Mouse (Mus musculus) heart, embryonic 15.5 days (tissue): Measurements from ENCODE around the gene Scn4a. TPM values are rescaled to one million over a fixed set of nuclear protein-coding genes. Genes with fewer than 3 reads are reported as not detected.

Source experiments
- ATAC-seq: fragments of 200-750 bp; cut with Nextera tagmentation; replicated peaks from 2 replicates; pipeline ENCODE4 v1.8.0; 2017; ENCODE audit warnings: low read depth, moderate TSS enrichment; ENCODE audit not compliant: insufficient number of reproducible peaks, insufficient read depth, low FRiP score
- H3K27ac ChIP-seq: fragments of 300-500 bp; sonication (generic); 2 replicates; pipeline ENCODE4 v1.5.1; 2015; ENCODE audit warnings: mild to moderate bottlenecking, inconsistent platforms
- H3K27me3 ChIP-seq: fragments of 300-500 bp; sonication (generic); 2 replicates; pipeline ENCODE4 v1.6.1; 2015; ENCODE audit warnings: inconsistent platforms
- H3K36me3 ChIP-seq: fragments of 300-500 bp; sonication (generic); 2 replicates; pipeline ENCODE4 v1.6.1; 2015; ENCODE audit warnings: mild to moderate bottlenecking, inconsistent platforms
- H3K4me1 ChIP-seq: fragments of 300-500 bp; sonication (generic); replicated peaks from 2 replicates; pipeline ENCODE4 v1.6.1; 2015; ENCODE audit warnings: inconsistent platforms
- H3K4me2 ChIP-seq: fragments of 300-500 bp; sonication (generic); 2 replicates; pipeline ENCODE4 v1.6.1; 2015; ENCODE audit warnings: inconsistent platforms, mild to moderate bottlenecking, moderate library complexity
- H3K4me3 ChIP-seq: fragments of 300-500 bp; sonication (generic); 2 replicates; pipeline ENCODE4 v1.5.1; 2015; ENCODE audit warnings: mild to moderate bottlenecking, inconsistent platforms
- H3K9ac ChIP-seq: fragments of 300-500 bp; sonication (generic); 2 replicates; pipeline ENCODE4 v1.6.1; 2015; ENCODE audit warnings: mild to moderate bottlenecking, inconsistent platforms
- H3K9me3 ChIP-seq: fragments of 300-500 bp; sonication (generic); replicated peaks from 2 replicates; pipeline ENCODE4 v1.6.1; 2016; ENCODE audit warnings: inconsistent platforms
- WGBS: fragments of 180-500 bp; shearing (Covaris S2); methylation state at CpG from one replicate; pipeline ENCODE4 v1.1.7; 2015; ENCODE audit warnings: mixed read lengths; 5-methylcytosine and 5-hydroxymethylcytosine counted together
- polyA plus RNA-seq: library from polyadenylated mRNA; unstranded; fragments of >200 nt; fragmentation: Nextera tagmentation; extraction: Ambion mirVana; gene quantifications from 2 replicates; pipeline ENCODE4 v1.2.1, GENCODE M21; 2015

The Scn4a gene
- polyA plus RNA-seq, 1 experiment from 2014 or later, result 0.06 TPM

DNA sequence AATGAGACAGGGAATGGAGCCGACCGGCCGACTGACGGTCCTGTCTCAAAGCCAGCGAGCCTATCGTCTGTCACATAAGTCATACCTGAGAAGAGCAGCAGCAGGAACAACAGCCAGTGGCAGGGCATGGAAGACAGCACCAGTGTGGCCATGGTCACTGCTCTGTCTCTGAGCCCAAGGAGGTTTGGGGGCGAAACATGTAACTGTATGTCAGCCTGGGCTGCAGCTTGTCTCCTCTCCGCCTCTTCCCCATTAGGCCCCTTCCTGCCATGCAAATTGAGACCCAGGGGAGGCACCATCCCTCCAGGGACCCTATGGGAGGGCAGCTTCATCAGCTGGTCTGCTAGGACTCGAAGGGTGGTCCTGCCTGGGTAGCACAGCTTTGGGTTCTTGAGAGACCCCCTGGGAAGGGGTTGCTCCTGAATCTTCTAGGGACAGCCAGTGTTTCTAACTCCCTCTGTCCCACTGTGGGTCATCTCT is 38.7 kb downstream of the Scn4a start, which contains the start of gene Cd79b:
TSS of gene Cd79b (minus strand) at position 430 of the 480 bp plus-strand sequence.
- H3K27ac ChIP-seq, result no peak within 1 kb of the TSS
- H3K4me1 ChIP-seq, result peaks cover 7% of the 10 kb centered on the region
- 66% methylated on average over 9 of the region's 9 CpGs for WGBS
- no peak within 1 kb of the TSS; the same call in 1 of the 2 replicates for H3K4me3 ChIP-seq
- H3K4me2 ChIP-seq, result peak within 1 kb of the TSS; percentile 9; the same call in 1 of the 2 replicates
- H3K36me3 ChIP-seq, result no peaks in the 10 kb centered on the region
- no peak within 1 kb of the TSS for H3K9ac ChIP-seq
- H3K9me3 ChIP-seq, result no peaks in the 10 kb centered on the region
- ATAC-seq, result no peak
- no peaks in the 10 kb centered on the region for H3K27me3 ChIP-seq

- 0 out of 2 replicates have a peak overlapping the region, but pooled peaks have one; percentile 3 for H3K4me2 ChIP-seq
- WGBS, result 63% methylated on average over 5 of the region's 5 CpGs
- peaks cover 2% of the 10 kb centered on the region; the same call in 1 of the 2 replicates for H3K4me1 ChIP-seq
- H3K9ac ChIP-seq, result no peak overlapping the region
- H3K36me3 ChIP-seq, result no peaks in the 10 kb centered on the region
- no peak overlapping the region for H3K27ac ChIP-seq
- no peak for ATAC-seq
- H3K9me3 ChIP-seq, result no peaks in the 10 kb centered on the region
- no peak overlapping the region for H3K4me3 ChIP-seq
- H3K27me3 ChIP-seq, result no peaks in the 10 kb centered on the region
Observed at GRCm38 (mm10) chr11:106313533-106313932, 39.6 kb downstream of the Scn4a start.

GRCm38 (mm10) chr11:106310123-106310522 is 43.0 kb downstream of the Scn4a start:
- 0 out of 2 replicates have a peak, but pooled peaks cover 2% of the 10 kb centered on the region for H3K4me1 ChIP-seq
- H3K9ac ChIP-seq, result no peak overlapping the region
- WGBS, result 67% methylated on average over 5 of the region's 5 CpGs
- H3K9me3 ChIP-seq, result no peaks in the 10 kb centered on the region
- no peaks in the 10 kb centered on the region for H3K27me3 ChIP-seq
- no peak overlapping the region for H3K4me3 ChIP-seq
- no peak overlapping the region for H3K4me2 ChIP-seq
- no peaks in the 10 kb centered on the region for H3K36me3 ChIP-seq
- ATAC-seq, result no peak
- H3K27ac ChIP-seq, result no peak overlapping the region

DNA sequence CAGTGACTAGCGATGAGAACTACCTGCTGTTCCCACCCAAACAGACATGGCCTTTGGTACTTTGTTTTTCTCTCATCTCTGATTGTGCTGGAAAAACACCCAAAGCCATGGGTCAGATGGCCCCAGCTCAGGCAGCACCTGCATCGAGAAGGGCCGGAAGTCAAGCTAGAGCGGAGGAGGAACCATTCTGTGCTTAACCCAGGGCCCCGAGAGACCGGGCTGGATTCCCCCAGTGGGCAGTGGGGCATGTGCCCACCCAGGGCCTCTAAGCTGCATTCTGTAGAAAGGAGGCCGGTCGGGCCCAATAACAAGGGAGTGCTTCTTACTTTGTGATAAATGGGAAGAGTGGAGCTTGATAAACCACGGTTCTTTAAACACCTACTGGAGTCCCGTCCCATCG is 44.9 kb downstream of the Scn4a start:
- no peaks in the 10 kb centered on the region for H3K4me1 ChIP-seq
- H3K4me3 ChIP-seq, result no peak overlapping the region
- H3K36me3 ChIP-seq, result no peaks in the 10 kb centered on the region
- H3K27me3 ChIP-seq, result no peaks in the 10 kb centered on the region
- no peak overlapping the region for H3K9ac ChIP-seq
- H3K4me2 ChIP-seq, result no peak overlapping the region
- H3K9me3 ChIP-seq, result no peaks in the 10 kb centered on the region
- 74% methylated on average over 11 of the region's 11 CpGs for WGBS
- H3K27ac ChIP-seq, result no peak overlapping the region
- ATAC-seq, result no peak

DNA sequence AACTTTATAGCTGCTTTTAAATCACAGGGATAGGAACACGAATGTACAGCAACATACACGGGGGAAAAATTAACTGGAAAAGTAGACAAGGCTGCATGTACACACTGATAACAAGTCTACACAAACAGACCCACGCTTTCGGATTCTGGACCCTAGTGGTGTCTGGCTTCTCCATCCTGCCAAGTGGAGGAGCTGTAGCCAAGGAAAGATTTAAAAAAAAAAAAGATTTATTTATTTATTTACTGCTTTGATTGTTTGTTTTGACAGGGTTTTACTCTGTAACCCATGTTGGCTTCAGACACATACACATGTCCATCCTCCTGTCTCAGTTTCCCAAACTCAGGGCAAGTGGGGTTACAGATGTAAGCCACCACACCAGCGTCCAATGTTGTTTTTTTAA is 45.7 kb downstream of the Scn4a start:
- H3K36me3 ChIP-seq, result no peaks in the 10 kb centered on the region
- H3K9me3 ChIP-seq, result no peaks in the 10 kb centered on the region
- H3K4me2 ChIP-seq, result no peak overlapping the region
- no peak overlapping the region for H3K4me3 ChIP-seq
- no peaks in the 10 kb centered on the region for H3K4me1 ChIP-seq
- ATAC-seq, result no peak
- no peaks in the 10 kb centered on the region for H3K27me3 ChIP-seq
- no peak overlapping the region for H3K9ac ChIP-seq
- 50% methylated on average over 5 of the region's 5 CpGs for WGBS
- H3K27ac ChIP-seq, result no peak overlapping the region

DNA sequence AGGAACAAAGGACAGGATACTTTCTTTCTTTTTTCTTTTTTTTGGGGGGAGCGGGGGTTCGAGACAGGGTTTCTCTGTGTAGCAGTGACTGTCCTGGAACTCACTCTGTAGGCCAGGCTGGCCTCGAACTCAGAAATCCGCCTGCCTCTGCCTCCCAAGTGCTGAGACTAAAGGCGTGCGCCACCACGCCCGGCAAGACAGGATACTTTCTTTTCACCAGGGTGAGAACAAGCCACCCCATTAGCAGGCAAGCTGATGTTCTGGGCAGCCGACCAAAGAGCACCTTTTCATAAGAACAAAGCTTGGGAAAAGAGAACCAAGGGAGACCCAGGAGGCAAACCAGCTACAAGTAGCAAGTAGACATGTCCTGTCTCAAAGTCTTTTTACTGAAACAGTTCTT is 46.3 kb downstream of the Scn4a start:
- no peak overlapping the region for H3K27ac ChIP-seq
- H3K27me3 ChIP-seq, result no peaks in the 10 kb centered on the region
- H3K4me1 ChIP-seq, result no peaks in the 10 kb centered on the region
- 85% methylated on average over 9 of the region's 9 CpGs for WGBS
- H3K9ac ChIP-seq, result no peak overlapping the region
- no peaks in the 10 kb centered on the region for H3K36me3 ChIP-seq
- H3K9me3 ChIP-seq, result no peaks in the 10 kb centered on the region
- H3K4me3 ChIP-seq, result no peak overlapping the region
- no peak for ATAC-seq
- H3K4me2 ChIP-seq, result no peak overlapping the region

DNA sequence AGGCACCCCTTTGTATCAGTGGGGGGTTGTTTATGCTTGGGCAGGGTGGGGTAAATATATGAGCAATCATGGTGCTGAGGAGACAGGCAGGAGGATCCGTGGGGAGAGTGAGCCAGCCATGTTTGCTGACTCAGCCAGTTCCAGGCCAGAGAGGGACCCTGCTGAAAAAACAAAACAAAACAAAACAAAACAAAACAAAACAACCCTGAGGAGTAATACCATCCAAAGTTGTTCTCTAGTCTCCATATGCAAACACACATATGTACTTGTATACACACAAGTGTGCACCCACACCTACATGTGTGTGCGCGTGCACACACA is 47.1 kb downstream of the Scn4a start:
- H3K9me3 ChIP-seq, result no peaks in the 10 kb centered on the region
- H3K36me3 ChIP-seq, result no peaks in the 10 kb centered on the region
- no peak overlapping the region for H3K4me2 ChIP-seq
- H3K4me1 ChIP-seq, result no peaks in the 10 kb centered on the region
- no peaks in the 10 kb centered on the region for H3K27me3 ChIP-seq
- no peak overlapping the region for H3K4me3 ChIP-seq
- 83% methylated on average over 3 of the region's 3 CpGs for WGBS
- ATAC-seq, result no peak
- no peak overlapping the region for H3K27ac ChIP-seq
- H3K9ac ChIP-seq, result no peak overlapping the region

DNA sequence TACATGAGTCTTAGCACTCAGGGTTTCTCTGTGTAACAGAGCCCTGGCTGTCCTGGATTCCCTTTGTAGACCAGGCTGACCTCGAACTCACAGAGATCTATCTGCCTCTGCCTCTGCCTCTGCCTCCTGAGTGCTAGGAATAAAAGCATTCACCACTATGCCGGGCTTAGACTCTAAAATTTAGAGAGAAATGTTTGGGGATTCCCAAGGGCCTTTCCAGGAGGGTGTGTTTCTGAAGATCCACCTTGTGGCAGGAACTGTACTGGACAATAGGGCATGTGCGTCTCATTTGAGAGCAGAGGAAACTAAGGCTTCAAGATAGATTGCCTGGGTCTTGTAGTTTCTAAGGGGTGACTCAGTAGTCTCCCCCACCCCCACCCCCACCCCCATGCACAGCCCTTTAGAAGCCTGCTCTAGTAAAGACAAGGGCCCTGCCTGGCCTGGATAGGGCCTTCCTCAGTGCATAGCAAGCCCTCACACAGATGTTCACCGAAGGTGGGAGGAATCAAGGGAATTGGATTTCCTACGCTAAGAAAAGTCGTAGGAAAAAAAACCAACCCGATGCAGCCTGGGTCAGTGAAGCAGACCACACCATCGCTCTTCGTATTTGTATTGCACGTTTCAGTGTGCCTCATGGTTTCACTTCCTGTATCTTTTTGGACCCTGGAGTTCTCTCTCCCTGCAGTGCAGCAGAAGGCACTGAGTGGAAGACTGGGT is 47.6 kb downstream of the Scn4a start:
- Histone ChIP-seq H3K27ac (no peak overlapping the region), H3K27me3 (no peaks in the 10 kb centered on the region), H3K4me3 (no peak overlapping the region), H3K9me3 (no peaks in the 10 kb centered on the region), H3K4me1 (no peaks in the 10 kb centered on the region), H3K9ac (no peak overlapping the region), H3K36me3 (no peaks in the 10 kb centered on the region), H3K4me2 (no peak overlapping the region)
- ATAC-seq, result no peak
- 75% methylated on average over 10 of the region's 10 CpGs for WGBS

DNA sequence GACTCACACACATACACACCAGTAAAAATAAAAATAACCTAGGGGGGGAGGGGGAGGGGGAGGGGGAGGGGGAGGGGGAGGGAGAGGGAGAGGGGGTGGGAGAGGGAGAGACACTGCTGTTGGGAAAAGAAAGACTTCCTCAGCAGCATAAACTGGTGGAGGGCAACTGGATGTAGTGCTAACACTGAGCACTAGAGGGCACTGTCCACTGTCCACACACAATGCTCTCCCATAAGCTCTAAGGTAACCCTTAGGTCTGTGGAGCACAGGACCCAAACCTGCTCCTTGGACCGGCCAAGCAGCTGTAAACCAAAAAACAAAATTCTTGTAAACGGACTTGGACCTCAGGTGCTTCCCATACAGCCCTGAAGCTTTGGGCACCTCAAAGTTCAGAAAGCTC is 50.5 kb downstream of the Scn4a start:
- H3K4me1 ChIP-seq, result no peaks in the 10 kb centered on the region
- H3K4me2 ChIP-seq, result no peak overlapping the region
- no peaks in the 10 kb centered on the region for H3K9me3 ChIP-seq
- no peaks in the 10 kb centered on the region for H3K36me3 ChIP-seq
- no peak overlapping the region for H3K27ac ChIP-seq
- H3K27me3 ChIP-seq, result no peaks in the 10 kb centered on the region
- no peak overlapping the region for H3K4me3 ChIP-seq
- no peak for ATAC-seq
- 17% methylated on average over 2 of the region's 2 CpGs for WGBS
- no peak overlapping the region for H3K9ac ChIP-seq

GRCm38 (mm10) chr11:106301765-106302164 is 51.3 kb downstream of the Scn4a start, which contains the start of gene Gh:
TSS of gene Gh (minus strand) at chr11:106301865.
- H3K4me2 ChIP-seq, result no peak within 1 kb of the TSS
- 81% methylated on average over 9 of the region's 9 CpGs for WGBS
- H3K4me1 ChIP-seq, result no peaks in the 10 kb centered on the region
- no peak for ATAC-seq
- H3K4me3 ChIP-seq, result no peak within 1 kb of the TSS
- no peaks in the 10 kb centered on the region for H3K36me3 ChIP-seq
- no peak within 1 kb of the TSS for H3K27ac ChIP-seq
- H3K9me3 ChIP-seq, result no peaks in the 10 kb centered on the region
- no peaks in the 10 kb centered on the region for H3K27me3 ChIP-seq
- H3K9ac ChIP-seq, result no peak within 1 kb of the TSS

- Histone ChIP-seq H3K4me3 (no peak overlapping the region), H3K4me2 (no peak overlapping the region), H3K9me3 (0 out of 2 replicates have a peak, but pooled peaks cover 3% of the 10 kb centered on the region), H3K9ac (no peak overlapping the region), H3K27ac (no peak overlapping the region), H3K36me3 (no peaks in the 10 kb centered on the region), H3K4me1 (peaks cover 5% of the 10 kb centered on the region; the same call in 1 of the 2 replicates), H3K27me3 (no peaks in the 10 kb centered on the region)
- ATAC-seq, result no peak
- 90% methylated on average over 2 of the region's 2 CpGs for WGBS
Observed at GRCm38 (mm10) chr11:106291861-106292260, 61.2 kb downstream of the Scn4a start.

- ATAC-seq, result no peak
- Histone ChIP-seq H3K4me3 (no peak overlapping the region), H3K4me2 (no peak overlapping the region), H3K36me3 (no peaks in the 10 kb centered on the region), H3K9me3 (0 out of 2 replicates have a peak, but pooled peaks cover 3% of the 10 kb centered on the region), H3K27ac (no peak overlapping the region), H3K27me3 (no peaks in the 10 kb centered on the region), H3K9ac (no peak overlapping the region), H3K4me1 (peaks cover 7% of the 10 kb centered on the region; the same call in 1 of the 2 replicates)
- 89% methylated on average over 5 of the region's 5 CpGs for WGBS
Observed at GRCm38 (mm10) chr11:106290376-106290775, 62.7 kb downstream of the Scn4a start.
